Mouse (Mus musculus) C2C12 (cell line): ENCODE data around the gene Il6ra.

ENCODE experiments used
- CEBPB ChIP-seq: IDR thresholded peaks from one replicate; pipeline ENCODE4 v1.6.1; 2011; ENCODE audit warnings: low read depth, mild to moderate bottlenecking, control low read depth, moderate library complexity
- CTCF ChIP-seq: IDR thresholded peaks from one replicate; pipeline ENCODE4 v1.5.1; 2011; ENCODE audit not compliant: control insufficient read depth, insufficient read depth, insufficient read length
- FOSL1 ChIP-seq: IDR thresholded peaks from one replicate; pipeline ENCODE4 v1.8.0; 2011; ENCODE audit warnings: mild to moderate bottlenecking, low read length; ENCODE audit not compliant: poor library complexity, insufficient read depth, severe bottlenecking
- MAX ChIP-seq: IDR thresholded peaks from one replicate; pipeline ENCODE4 v1.6.1; 2011; ENCODE audit warnings: mild to moderate bottlenecking, control low read depth
- MYOD1 ChIP-seq: IDR thresholded peaks from one replicate; pipeline ENCODE4 v1.6.1; 2011; ENCODE audit warnings: low read depth; ENCODE audit not compliant: control insufficient read depth, insufficient read length
- MYOG ChIP-seq: IDR thresholded peaks from one replicate; pipeline ENCODE4 v1.6.1; 2011; ENCODE audit not compliant: control insufficient read depth, insufficient read length; ENCODE audit errors: extremely low read depth
- USF1 ChIP-seq: IDR thresholded peaks from one replicate; pipeline ENCODE4 v1.6.1; 2011; ENCODE audit warnings: low read depth, mild to moderate bottlenecking, control low read depth, moderate library complexity

DNA sequence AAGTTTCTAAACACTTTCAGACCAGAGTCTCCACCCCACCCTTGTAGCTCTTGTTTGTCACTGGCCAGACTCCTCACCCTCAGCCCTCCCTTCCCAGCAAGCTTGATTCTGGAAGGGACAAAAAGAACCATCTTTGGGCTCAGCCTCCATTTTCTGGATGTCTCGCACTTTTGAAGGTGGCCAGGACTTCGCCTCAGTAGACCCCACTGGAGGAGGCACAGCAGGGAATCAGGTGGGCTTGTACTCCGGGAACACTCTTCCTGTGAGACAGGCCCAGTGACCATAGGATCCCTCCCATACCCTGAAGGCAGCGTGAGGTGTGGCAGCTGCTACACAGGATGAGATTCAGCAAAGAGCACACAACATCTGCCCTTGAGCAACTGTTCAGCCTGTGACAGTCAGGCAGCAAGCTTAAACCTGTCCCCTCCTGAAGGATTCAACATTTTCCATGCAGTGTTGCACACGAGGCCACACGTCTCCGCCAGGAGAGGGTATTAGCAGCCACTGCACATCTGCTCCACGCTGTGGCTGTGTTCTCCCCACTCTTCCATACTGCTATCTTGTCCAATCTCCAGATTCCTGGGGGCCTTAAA, 15.7 kb downstream of the Il6ra start:
- no peak for TF ChIP-seq CTCF
- no peak for TF ChIP-seq CEBPB
- no peak for TF ChIP-seq MAX
- no peak for TF ChIP-seq FOSL1
- no peak for TF ChIP-seq USF1
- TF ChIP-seq MYOG: no peak
- no peak for TF ChIP-seq MYOD1
